Mouse (Mus musculus): Measurements from ENCODE around the gene Fam83d. TPM values are rescaled to one million over a fixed set of nuclear protein-coding genes. Genes with fewer than 3 reads are reported as not detected.

The Fam83d gene
- polyA plus RNA-seq (2012; rRNA removed) = 6.4 and 6.8 TPM in 2 replicates

DNA sequence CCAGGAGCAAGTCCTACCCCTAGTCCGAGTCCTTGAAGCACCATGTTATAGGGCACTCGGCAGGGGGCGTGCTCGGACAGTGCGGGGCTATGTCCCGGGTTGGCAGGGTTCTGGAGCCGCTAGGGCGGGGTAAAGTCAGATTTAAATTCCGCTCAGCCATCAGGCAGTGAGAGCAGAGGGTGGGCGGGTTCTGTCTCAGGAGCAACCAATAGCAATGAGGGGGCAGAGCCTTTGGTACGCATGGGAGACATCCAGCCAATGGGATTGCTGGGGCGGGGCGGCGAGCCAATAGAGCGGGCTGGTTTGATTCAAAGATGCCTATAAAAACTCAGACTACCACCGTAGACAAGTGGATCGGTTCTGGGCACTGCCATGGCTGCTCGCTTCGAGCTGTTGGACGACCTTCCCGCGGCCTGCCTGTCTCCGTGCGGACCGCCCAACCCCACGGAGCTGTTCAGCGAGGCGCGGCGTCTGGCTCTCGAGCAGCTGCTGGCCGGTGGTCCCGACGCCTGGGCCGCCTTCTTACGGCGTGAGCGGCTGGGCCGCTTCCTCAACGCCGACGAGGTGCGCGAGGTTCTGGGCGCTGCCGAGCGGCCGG is at the start of gene Fam83d:
Gene Fam83d, plus strand, starts transcription at position 352 of the 598 bp plus-strand sequence.

DNA sequence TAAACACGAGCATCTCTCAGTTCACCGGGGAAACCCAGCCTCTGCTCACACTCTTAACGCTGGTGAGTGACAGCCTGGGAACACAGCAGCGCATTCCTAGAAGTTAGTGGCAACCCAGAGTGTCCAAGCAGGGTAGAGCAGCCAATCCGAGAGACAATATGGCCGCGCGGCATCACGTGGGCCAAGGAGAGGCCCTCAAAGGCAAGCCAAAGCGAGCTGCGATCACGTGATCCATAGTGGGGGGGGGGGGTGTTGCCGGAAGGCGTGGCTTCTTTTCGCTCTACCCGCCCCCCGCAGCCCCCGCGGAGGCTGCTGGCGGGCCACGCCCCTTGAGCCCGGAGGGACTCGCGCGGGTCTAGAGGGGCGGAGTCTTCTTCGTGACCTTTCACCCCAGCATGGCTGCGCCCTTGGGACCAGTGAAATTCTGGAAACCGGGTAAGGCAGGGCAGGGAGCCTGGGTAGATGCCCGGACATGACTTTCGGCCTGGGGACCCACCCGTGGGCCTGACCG is 26.7 kb downstream of the Fam83d start, which contains the start of gene Dhx35:
Gene Dhx35, plus strand, starts transcription at position 314 of the 511 bp plus-strand sequence.

Other genes with a start within 250 kb of the Fam83d start
- 0.04 and 0.08 TPM in 2 replicates for gene Slc32a1, start 157.3 kb upstream of the Fam83d start, polyA plus RNA-seq (2012; rRNA removed)
- gene Actr5, start 143.2 kb upstream of the Fam83d start, polyA plus RNA-seq (2012; rRNA removed) = 2.8 and 3.6 TPM in 2 replicates
- gene Ppp1r16b, start 102.7 kb upstream of the Fam83d start, polyA plus RNA-seq (2012; rRNA removed) = 0.46 and 0.59 TPM in 2 replicates
- gene Dhx35, start 26.7 kb downstream of the Fam83d start, polyA plus RNA-seq (2012; rRNA removed) = 4.1 and 5.6 TPM in 2 replicates